Mouse (Mus musculus) CH12.LX (cell line): Measurements from ENCODE around the gene Stat5b. TPM values are rescaled to one million over a fixed set of nuclear protein-coding genes. Genes with fewer than 3 reads are reported as not detected.

Experiments
- DNase-seq: peaks from one replicate; pipeline ENCODE4 v3.0.0-alpha.2; 2013; ENCODE audit errors: extremely low read depth
- H3K27ac ChIP-seq: 2 replicates; pipeline ENCODE4 v1.5.1; 2012; ENCODE audit warnings: low read depth, mild to moderate bottlenecking, control low read depth, moderate library complexity; ENCODE audit not compliant: insufficient read depth
- H3K27me3 ChIP-seq: replicated peaks from 2 replicates; pipeline ENCODE3; 2012; ENCODE audit warnings: inconsistent platforms
- H3K36me3 ChIP-seq, 2 experiments: replicated peaks in 1 of 2; 2 replicates each; pipeline versions ENCODE3 to v1.6.1; 2012; ENCODE audit warnings: inconsistent platforms in 1 of 2, low read length in 1 of 2, mild to moderate bottlenecking in 1 of 2, mixed read lengths in 1 of 2, moderate library complexity in 1 of 2; ENCODE audit not compliant: control insufficient read depth in 1 of 2, insufficient read depth in 1 of 2
- H3K4me1 ChIP-seq, 2 experiments: 2 replicates each; pipeline ENCODE4 v1.6.1; 2012; ENCODE audit warnings: inconsistent platforms in 1 of 2, moderate library complexity in 1 of 2; ENCODE audit not compliant: insufficient read depth in 2 of 2, control insufficient read depth in 1 of 2
- H3K4me2 ChIP-seq: 2 replicates; pipeline ENCODE4 v1.6.1; 2012; ENCODE audit warnings: low read depth, mild to moderate bottlenecking, control low read depth; ENCODE audit not compliant: poor library complexity, insufficient read depth, severe bottlenecking
- H3K4me3 ChIP-seq, 3 experiments: fragments of 150-350 bp in 1 of 3; sonication (generic) in 1 of 3; replicated peaks in 1 of 3; 2 replicates each; pipeline versions ENCODE3 to v1.5.1; 2011 to 2012; ENCODE audit warnings: low read depth in 2 of 3, low read length in 2 of 3, mild to moderate bottlenecking in 2 of 3, moderate library complexity in 2 of 3, control low read depth in 1 of 3, improper control_type of control experiment in 1 of 3, inconsistent platforms in 1 of 3, mixed read lengths in 1 of 3; ENCODE audit not compliant: poor library complexity in 1 of 3
- H3K79me2 ChIP-seq: replicated peaks from 2 replicates; pipeline ENCODE4 v1.6.1; 2012; ENCODE audit warnings: mild to moderate bottlenecking, moderate library complexity; ENCODE audit not compliant: control insufficient read depth, poor library complexity, insufficient read depth, severe bottlenecking; ENCODE audit errors: extremely low read depth
- H3K9ac ChIP-seq: 2 replicates; pipeline ENCODE4 v1.6.1; 2012; ENCODE audit warnings: low read depth, mild to moderate bottlenecking, control low read depth, moderate library complexity; ENCODE audit not compliant: insufficient read depth
- H3K9me3 ChIP-seq: replicated peaks from 2 replicates; pipeline ENCODE3; 2012; ENCODE audit warnings: low read length, inconsistent platforms, mixed read lengths
- CHD1 ChIP-seq: IDR thresholded peaks from 2 replicates; pipeline ENCODE4 v1.6.1; 2012; ENCODE audit warnings: low read depth, low read length, improper control_type of control experiment, inconsistent platforms
- E2F4 ChIP-seq: IDR thresholded peaks from 2 replicates; pipeline ENCODE4 v1.6.1; 2011; ENCODE audit warnings: low read depth, low read length, improper control_type of control experiment; ENCODE audit not compliant: insufficient replicate concordance
- EP300 ChIP-seq: IDR thresholded peaks from 2 replicates; pipeline ENCODE4 v1.6.1; 2011; ENCODE audit warnings: low read length, improper control_type of control experiment
- GABPA ChIP-seq: IDR thresholded peaks from 2 replicates; pipeline ENCODE4 v1.6.1; 2012; ENCODE audit warnings: low read depth, low read length, improper control_type of control experiment, inconsistent platforms; ENCODE audit not compliant: insufficient replicate concordance
- HCFC1 ChIP-seq: IDR thresholded peaks from 2 replicates; pipeline ENCODE4 v1.6.1; 2012; ENCODE audit warnings: low read depth, mild to moderate bottlenecking, inconsistent platforms, low read length, improper control_type of control experiment
- IRF4 ChIP-seq: IDR thresholded peaks from 2 replicates; pipeline ENCODE4 v1.6.1; 2014; ENCODE audit warnings: low read depth, mild to moderate bottlenecking, inconsistent platforms, low read length, improper control_type of control experiment
- JUND ChIP-seq: conservative IDR thresholded peaks from 2 replicates; pipeline ENCODE4 v1.6.1; 2011; ENCODE audit warnings: low read depth, low read length, improper control_type of control experiment
- KAT2A ChIP-seq: IDR thresholded peaks from 2 replicates; pipeline ENCODE4 v1.6.1; 2012; ENCODE audit warnings: low read length, improper control_type of control experiment, inconsistent platforms; ENCODE audit not compliant: insufficient replicate concordance
- MAFK ChIP-seq: IDR thresholded peaks from 2 replicates; pipeline ENCODE4 v1.6.1; 2011; ENCODE audit warnings: low read length, improper control_type of control experiment; ENCODE audit not compliant: insufficient replicate concordance
- MAX ChIP-seq: IDR thresholded peaks from 2 replicates; pipeline ENCODE4 v1.6.1; 2011; ENCODE audit warnings: low read length, improper control_type of control experiment
- MEF2A ChIP-seq: IDR thresholded peaks from 2 replicates; pipeline ENCODE4 v1.6.1; 2014; ENCODE audit warnings: low read depth, mild to moderate bottlenecking, inconsistent platforms, low read length, improper control_type of control experiment, borderline replicate concordance
- MYC ChIP-seq: IDR thresholded peaks from 2 replicates; pipeline ENCODE4 v1.6.1; 2011; ENCODE audit warnings: low read depth, mild to moderate bottlenecking, improper control_type of control experiment, low read length
- NELFE ChIP-seq: IDR thresholded peaks from 2 replicates; pipeline ENCODE4 v1.6.1; 2011; ENCODE audit warnings: low read depth, low read length, improper control_type of control experiment
- NRF1 ChIP-seq: IDR thresholded peaks from 2 replicates; pipeline ENCODE4 v1.6.1; 2014; ENCODE audit warnings: low read depth, mild to moderate bottlenecking, inconsistent platforms, low read length, improper control_type of control experiment, moderate library complexity
- PAX5 ChIP-seq: IDR thresholded peaks from 2 replicates; pipeline ENCODE4 v1.6.1; 2012; ENCODE audit warnings: low read length, inconsistent platforms, mixed read lengths
- POLR2A ChIP-seq: IDR thresholded peaks from 2 replicates; pipeline ENCODE4 v1.6.1; 2011; ENCODE audit warnings: low read depth, mild to moderate bottlenecking, improper control_type of control experiment, low read length
- POLR2AphosphoS2 ChIP-seq: IDR thresholded peaks from 2 replicates; pipeline ENCODE4 v1.6.1; 2011; ENCODE audit warnings: low read depth, low read length, improper control_type of control experiment
- SIN3A ChIP-seq: IDR thresholded peaks from 2 replicates; pipeline ENCODE4 v1.6.1; 2012; ENCODE audit warnings: low read length, improper control_type of control experiment, inconsistent platforms
- SMC3 ChIP-seq: IDR thresholded peaks from 2 replicates; pipeline ENCODE4 v1.6.1; 2011; ENCODE audit warnings: low read depth, low read length, improper control_type of control experiment
- TBP ChIP-seq: conservative IDR thresholded peaks from 2 replicates; pipeline ENCODE4 v1.6.1; 2011; ENCODE audit warnings: low read depth, low read length, improper control_type of control experiment
- TCF12 ChIP-seq: IDR thresholded peaks from 2 replicates; pipeline ENCODE4 v1.6.1; 2014; ENCODE audit warnings: low read depth, mild to moderate bottlenecking, inconsistent platforms, low read length, improper control_type of control experiment
- USF2 ChIP-seq: conservative IDR thresholded peaks from 2 replicates; pipeline ENCODE4 v1.6.1; 2011; ENCODE audit warnings: low read depth, low read length, improper control_type of control experiment
- ZC3H11A ChIP-seq: IDR thresholded peaks from 2 replicates; pipeline ENCODE4 v1.6.1; 2012; ENCODE audit warnings: low read depth, mild to moderate bottlenecking, inconsistent platforms, low read length, improper control_type of control experiment
- dilution Hi-C: fragments of 300-500 bp; cut with MboI; formaldehyde crosslinking; loops from 2 replicates; pipeline ENCODE4 v1.14.3; 2020; ENCODE audit warnings: low sequenced_read_pairs; ENCODE audit not compliant: extremely low pct_unique_long_range_greater_than_20kb, extremely low pct_ligation_motif_present
- in situ Hi-C: fragments of 300-500 bp; cut with MboI; formaldehyde crosslinking; loops from 3 replicates; pipeline ENCODE4 v1.14.3; 2019; ENCODE audit warnings: low sequenced_read_pairs, low pct_ligation_motif_present, low pct_unique_long_range_greater_than_20kb, mixed read lengths
- polyA plus RNA-seq: library from polyadenylated mRNA; unstranded; fragments of >175 nt; gene quantifications from 2 replicates; pipeline ENCODE4 v1.2.1, GENCODE M21; 2012; ENCODE audit warnings: low read depth; ENCODE audit not compliant: insufficient read length
- total RNA-seq, 2 experiments: library from RNA; depleted of rRNA; stranded (reverse); fragments of 300-350 nt in 1 of 2; fragments of >200 nt in 1 of 2; gene quantifications; 2 replicates each; pipeline ENCODE4 v1.2.3; 2012 to 2014

Stat5b gene
- total and polyA plus RNA-seq, 3 experiments = 11.4 to 24.4 (median 14.0) TPM

DNA sequence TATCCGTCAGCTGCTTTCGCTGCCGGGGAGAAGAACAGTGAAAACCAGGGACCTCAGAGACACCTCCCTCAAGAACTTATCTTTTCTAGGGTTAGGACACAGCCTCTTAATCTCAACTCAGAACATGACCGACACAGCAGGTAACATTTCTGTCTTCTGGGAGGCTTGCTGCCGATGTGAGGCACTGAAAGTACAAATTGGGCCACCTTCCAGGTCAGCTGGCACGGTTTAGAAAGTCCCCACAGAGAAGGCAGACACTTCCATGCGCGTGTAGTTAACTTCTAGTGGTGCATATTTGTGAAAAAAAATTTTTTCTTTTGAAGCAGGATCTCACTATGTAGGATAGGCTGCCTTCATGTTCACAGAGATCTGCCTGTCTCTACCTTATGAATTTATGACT is 66.2 kb downstream of the Stat5b start:
- TF ChIP-seq ZC3H11A (no peak), HCFC1 (no peak), MYC (no peak), KAT2A (no peak), GABPA (no peak), MAX (no peak), MEF2A (no peak), E2F4 (no peak), JUND (no peak), POLR2AphosphoS2 (no peak), CHD1 (no peak), SIN3A (no peak), POLR2A (no peak)
- dilution Hi-C loops = no loop called here

DNA sequence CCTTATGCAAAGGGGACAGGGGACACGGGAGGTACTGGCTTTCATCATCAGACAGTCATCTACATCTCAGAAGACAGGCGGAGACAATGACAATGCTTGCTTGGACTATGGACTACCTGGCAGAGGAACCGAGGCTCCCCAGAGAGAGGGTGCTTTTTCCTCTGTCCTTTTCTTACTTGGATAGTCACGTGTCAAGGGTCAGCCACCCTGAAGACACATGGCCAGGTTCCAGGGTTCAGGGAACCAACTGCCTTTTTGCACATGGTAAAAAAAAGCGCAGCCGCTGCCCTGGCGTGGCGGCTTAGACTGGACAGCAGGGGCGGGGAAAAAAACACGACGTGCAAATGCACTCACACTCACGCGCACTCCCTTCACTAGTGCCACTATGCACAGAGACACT is 68.0 kb downstream of the Stat5b start:
- in situ Hi-C loops = no loop called here

More for the DNA sequence above, 66.2 kb downstream of the Stat5b start:
- Histone ChIP-seq H3K79me2 (no peaks in the 10 kb centered on the region), H3K4me3 (no peak overlapping the region), H3K36me3 (peaks cover 27 to 81% of the 10 kb centered on the region in 2 experiments), H3K9me3 (no peaks in the 10 kb centered on the region), H3K4me1 (peaks cover 0 to 4% of the 10 kb centered on the region in 2 experiments; a peak in 1 of 4 replicates), H3K27ac (no peak overlapping the region), H3K4me2 (no peak overlapping the region), H3K9ac (no peak overlapping the region), H3K27me3 (no peaks in the 10 kb centered on the region)
- in situ Hi-C loops = no loop called here
- DNase-seq = no peak

GRCm38 (mm10) chr11:100781763-100782475 is 68.6 kb downstream of the Stat5b start:
- no peak for DNase-seq
- in situ Hi-C loops (no loop called here), dilution Hi-C loops (no loop called here)
- H3K9ac ChIP-seq = no peak overlapping the region
- peaks cover 16 to 65% of the 10 kb centered on the region in 2 experiments for H3K36me3 ChIP-seq
- no peaks in the 10 kb centered on the region for H3K9me3 ChIP-seq
- H3K27me3 ChIP-seq = no peaks in the 10 kb centered on the region
- no peaks in the 10 kb centered on the region for H3K79me2 ChIP-seq
- no peak overlapping the region for H3K4me3 ChIP-seq
- no peak overlapping the region for H3K27ac ChIP-seq
- H3K4me2 ChIP-seq = no peak overlapping the region
- peaks cover 0 to 7% of the 10 kb centered on the region in 2 experiments; a peak in 3 of 4 replicates for H3K4me1 ChIP-seq
- TF ChIP-seq TCF12 (no peak), IRF4 (no peak), GABPA (no peak), SMC3 (no peak), KAT2A (no peak), PAX5 (no peak), MYC (no peak), TBP (no peak), MAFK (no peak), USF2 (no peak), NELFE (no peak), SIN3A (no peak), NRF1 (no peak), EP300 (no peak), POLR2AphosphoS2 (no peak)

More for the DNA sequence above, 68.0 kb downstream of the Stat5b start:
- no peak for TF ChIP-seq HCFC1
- Histone ChIP-seq H3K9me3 (no peaks in the 10 kb centered on the region), H3K4me1 (peaks cover 0 to 4% of the 10 kb centered on the region in 2 experiments; a peak in 1 of 4 replicates), H3K9ac (no peak overlapping the region), H3K27me3 (no peaks in the 10 kb centered on the region), H3K79me2 (no peaks in the 10 kb centered on the region), H3K4me3 (no peak overlapping the region), H3K36me3 (peaks cover 16 to 70% of the 10 kb centered on the region in 2 experiments), H3K4me2 (no peak overlapping the region), H3K27ac (no peak overlapping the region)
- DNase-seq = no peak
- dilution Hi-C loops = no loop called here
